Mouse (Mus musculus) olfactory bulb, adult 2 months (tissue): ENCODE measurements around the gene Itgad. TPM values are rescaled to one million over a fixed set of nuclear protein-coding genes. Genes with fewer than 3 reads are reported as not detected.

Experiments used
- H3K27ac ChIP-seq: fragments of 200-500 bp; 2 replicates; pipeline ENCODE4 v1.5.1; 2012; ENCODE audit warnings: low read depth, low read length; ENCODE audit not compliant: insufficient read depth
- H3K4me1 ChIP-seq: fragments of 200-500 bp; 2 replicates; pipeline ENCODE4 v1.6.1; 2012; ENCODE audit warnings: low read length; ENCODE audit not compliant: control insufficient read depth, insufficient read depth
- H3K4me3 ChIP-seq: fragments of 200-500 bp; 2 replicates; pipeline ENCODE4 v1.5.1; 2012; ENCODE audit warnings: mild to moderate bottlenecking, low read depth, low read length, moderate library complexity; ENCODE audit not compliant: insufficient read depth
- CTCF ChIP-seq: fragments of 200-500 bp; IDR thresholded peaks from 2 replicates; pipeline ENCODE4 v1.5.1; 2012; ENCODE audit warnings: low read depth, mild to moderate bottlenecking, low read length, moderate library complexity; ENCODE audit not compliant: insufficient read depth
- POLR2A ChIP-seq: fragments of 200-500 bp; IDR thresholded peaks from 2 replicates; pipeline ENCODE4 v1.6.1; 2012; ENCODE audit warnings: mild to moderate bottlenecking, low read depth, low read length, moderate library complexity; ENCODE audit not compliant: insufficient read depth
- WGBS: fragments of 180-500 bp; shearing (Covaris S2); methylation state at CpG from one replicate; pipeline ENCODE4 v1.1.7; 2018; 5-methylcytosine and 5-hydroxymethylcytosine counted together
- polyA plus RNA-seq: library from polyadenylated mRNA; stranded (reverse); fragments of >200 nt; gene quantifications from 2 replicates; pipeline ENCODE4 v1.2.4, GENCODE M21; 2012; ENCODE audit warnings: low replicate concordance; ENCODE audit not compliant: missing spikeins, insufficient read depth, insufficient read length

Itgad gene
- polyA plus RNA-seq, 1 experiment: not detected

DNA sequence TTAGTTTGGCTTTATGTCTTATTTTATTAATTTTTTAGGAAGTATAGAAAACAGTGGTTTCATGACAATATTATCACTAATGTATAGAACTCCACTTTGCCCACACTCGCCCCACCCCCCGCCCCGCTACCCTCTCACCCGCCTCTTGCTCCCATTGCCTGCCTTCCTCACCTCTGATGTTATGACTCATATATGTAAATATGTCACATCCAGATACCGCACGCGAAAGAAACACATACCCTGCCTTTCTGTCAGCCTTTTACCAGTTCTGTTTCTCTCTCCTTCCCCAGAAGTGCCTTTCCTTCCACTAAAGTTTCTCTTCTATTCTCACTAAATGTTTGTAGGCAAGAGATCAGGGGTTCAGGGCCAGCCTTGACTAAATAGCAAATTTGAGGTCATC lies 12.2 kb downstream of the Itgad start:
- TF ChIP-seq CTCF: no peak
- no peak for TF ChIP-seq POLR2A
- Histone ChIP-seq H3K4me1 (no peaks in the 10 kb centered on the region), H3K27ac (no peak overlapping the region), H3K4me3 (no peak overlapping the region)
- 90% methylated on average over 7 of the region's 7 CpGs for WGBS

GRCm38 (mm10) chr7:128169996-128170395 lies 15.8 kb downstream of the Itgad start:
- no peak overlapping the region for H3K4me3 ChIP-seq
- 64% methylated on average over 3 of the region's 3 CpGs for WGBS
- no peak overlapping the region for H3K27ac ChIP-seq
- no peaks in the 10 kb centered on the region for H3K4me1 ChIP-seq
- TF ChIP-seq POLR2A: no peak
- TF ChIP-seq CTCF: no peak

- TF ChIP-seq POLR2A (no peak), CTCF (no peak)
- 45% methylated on average over 2 of the region's 2 CpGs for WGBS
- Histone ChIP-seq H3K27ac (no peak overlapping the region), H3K4me3 (no peak overlapping the region), H3K4me1 (no peaks in the 10 kb centered on the region)
Measured at GRCm38 (mm10) chr7:128178385-128178784, 24.2 kb downstream of the Itgad start.

GRCm38 (mm10) chr7:128180126-128180525 lies 25.9 kb downstream of the Itgad start:
- Histone ChIP-seq H3K4me3 (no peak overlapping the region), H3K4me1 (no peaks in the 10 kb centered on the region), H3K27ac (no peak overlapping the region)
- TF ChIP-seq POLR2A: no peak
- TF ChIP-seq CTCF: no peak
- WGBS: 85% methylated on average over 7 of the region's 7 CpGs

DNA sequence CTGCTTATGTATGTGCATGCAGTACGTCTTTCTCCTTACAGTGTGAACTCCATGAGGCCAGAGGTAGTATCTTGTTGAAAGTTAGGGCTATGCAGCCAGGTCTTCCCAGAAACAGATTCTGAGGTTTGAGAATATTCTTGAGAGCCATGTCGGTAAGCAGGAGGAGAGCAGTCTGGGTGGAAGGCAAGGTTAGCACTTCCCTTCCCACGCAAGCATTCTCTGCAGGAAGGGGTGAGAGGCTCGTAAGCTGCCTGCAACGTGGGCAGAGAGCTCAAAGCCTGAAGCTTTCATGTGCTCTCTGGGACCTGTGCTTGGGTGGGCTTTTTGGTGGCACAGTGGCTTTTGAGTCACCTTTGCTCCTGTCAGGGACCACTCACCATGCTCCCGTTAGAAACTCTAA lies 26.4 kb downstream of the Itgad start:
- Histone ChIP-seq H3K4me3 (no peak overlapping the region), H3K4me1 (no peaks in the 10 kb centered on the region), H3K27ac (no peak overlapping the region)
- TF ChIP-seq POLR2A (no peak), CTCF (no peak)
- 69% methylated on average over 6 of the region's 6 CpGs for WGBS

GRCm38 (mm10) chr7:128181691-128182090 lies 27.5 kb downstream of the Itgad start:
- no peak for TF ChIP-seq CTCF
- TF ChIP-seq POLR2A: no peak
- no peak overlapping the region for H3K4me3 ChIP-seq
- no peak overlapping the region for H3K27ac ChIP-seq
- H3K4me1 ChIP-seq: no peaks in the 10 kb centered on the region
- 94% methylated on average over 10 of the region's 10 CpGs for WGBS

GRCm38 (mm10) chr7:128201607-128202006 lies 47.4 kb downstream of the Itgad start:
- TF ChIP-seq CTCF (no peak), POLR2A (no peak)
- WGBS: 89% methylated on average over 9 of the region's 9 CpGs

GRCm38 (mm10) chr7:128203071-128203470 lies 48.9 kb downstream of the Itgad start:
- no peak for TF ChIP-seq CTCF
- no peak for TF ChIP-seq POLR2A
- 83% methylated on average over 9 of the region's 9 CpGs for WGBS
- H3K4me3 ChIP-seq: no peak overlapping the region
- no peaks in the 10 kb centered on the region for H3K4me1 ChIP-seq
- H3K27ac ChIP-seq: no peak overlapping the region

More at GRCm38 (mm10) chr7:128201607-128202006, 47.4 kb downstream of the Itgad start:
- no peak overlapping the region for H3K4me3 ChIP-seq
- H3K27ac ChIP-seq: no peak overlapping the region
- no peaks in the 10 kb centered on the region for H3K4me1 ChIP-seq

DNA sequence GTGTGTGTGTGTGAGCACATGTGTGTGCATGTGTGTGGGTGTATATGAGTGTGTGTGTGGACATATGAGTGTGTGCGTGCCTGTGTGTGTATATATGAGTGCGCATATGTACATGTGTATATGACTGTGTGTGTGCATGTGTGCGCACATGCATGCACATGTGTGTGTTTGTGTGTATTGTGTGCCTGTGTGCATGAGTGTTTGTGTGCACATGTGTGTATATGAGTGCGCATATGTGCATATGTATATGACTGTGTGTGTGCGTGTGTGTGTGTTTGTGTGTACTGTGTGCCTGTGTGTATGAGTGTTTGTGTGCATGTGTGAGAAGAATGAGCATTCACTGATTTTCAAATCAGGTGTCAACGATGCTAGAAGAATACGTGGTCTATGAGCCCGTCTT lies 50.0 kb downstream of the Itgad start:
- WGBS: 82% methylated on average over 8 of the region's 8 CpGs
- TF ChIP-seq CTCF: no peak
- TF ChIP-seq POLR2A: no peak
- H3K4me3 ChIP-seq: no peak overlapping the region
- H3K27ac ChIP-seq: no peak overlapping the region
- H3K4me1 ChIP-seq: no peaks in the 10 kb centered on the region

DNA sequence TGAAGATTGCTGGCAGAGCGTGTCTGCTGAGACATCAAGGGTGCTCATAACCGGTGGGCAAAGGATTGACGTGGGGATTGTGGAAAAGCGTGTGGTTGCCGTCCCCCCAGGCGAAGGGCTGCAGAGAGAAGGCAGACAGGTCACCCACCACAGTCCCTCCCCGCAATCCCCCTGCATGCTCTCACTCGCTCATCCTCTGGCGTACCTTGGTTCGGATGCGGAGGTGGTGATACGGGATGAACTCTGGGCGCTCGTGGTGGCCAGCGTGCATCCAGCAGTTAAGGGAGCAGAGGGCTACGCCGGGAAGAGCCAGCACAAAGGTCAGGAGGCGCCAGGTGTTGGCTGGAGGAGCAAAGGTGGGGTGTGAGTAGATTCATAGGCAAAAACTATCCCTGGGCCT lies 51.5 kb downstream of the Itgad start:
- 90% methylated on average over 18 of the region's 18 CpGs for WGBS
- TF ChIP-seq POLR2A (no peak), CTCF (no peak)
- Histone ChIP-seq H3K4me1 (no peaks in the 10 kb centered on the region), H3K27ac (no peak overlapping the region), H3K4me3 (no peak overlapping the region)
